Mouse (Mus musculus) heart, postnatal 0 days (tissue): Measurements from ENCODE around the gene Nt5dc2.

Experiments
- CTCF ChIP-seq: IDR thresholded peaks from 2 replicates; pipeline ENCODE4 v1.5.1; 2016; ENCODE audit warnings: antibody characterized with exemption, control low read depth, low read depth
- EP300 ChIP-seq: IDR thresholded peaks from 2 replicates; pipeline ENCODE4 v1.6.1; 2016; ENCODE audit warnings: antibody characterized with exemption, low read depth

DNA sequence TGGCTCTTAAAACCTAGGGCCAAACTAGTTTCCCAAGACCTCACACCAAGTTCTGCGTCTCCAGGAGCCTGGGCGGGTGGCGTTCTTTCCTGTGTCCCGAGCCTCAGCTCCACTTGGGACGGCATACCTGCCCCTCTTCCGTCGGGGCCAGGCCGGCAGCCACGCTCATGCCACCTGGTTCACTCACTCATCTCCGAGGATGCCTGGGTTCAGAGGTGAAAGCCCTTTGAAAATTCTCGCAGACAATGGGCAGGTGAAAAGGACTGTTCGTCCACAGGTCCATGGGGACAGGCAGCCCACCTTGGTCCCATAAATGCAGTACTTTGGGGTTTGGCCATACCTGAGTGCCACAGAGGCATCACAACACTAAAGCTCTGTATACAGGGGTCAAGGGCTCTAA, 53.3 kb downstream of the Nt5dc2 start:
- TF ChIP-seq CTCF (no peak), EP300 (no peak)
